Mouse (Mus musculus): ENCODE results near the gene Ap2m1. TPM values are rescaled to one million over a fixed set of nuclear protein-coding genes. Genes with fewer than 3 reads are reported as not detected.

The Ap2m1 gene
- total and polyA plus RNA-seq, 3 experiments = 319 to 415 (median 343) TPM

DNA sequence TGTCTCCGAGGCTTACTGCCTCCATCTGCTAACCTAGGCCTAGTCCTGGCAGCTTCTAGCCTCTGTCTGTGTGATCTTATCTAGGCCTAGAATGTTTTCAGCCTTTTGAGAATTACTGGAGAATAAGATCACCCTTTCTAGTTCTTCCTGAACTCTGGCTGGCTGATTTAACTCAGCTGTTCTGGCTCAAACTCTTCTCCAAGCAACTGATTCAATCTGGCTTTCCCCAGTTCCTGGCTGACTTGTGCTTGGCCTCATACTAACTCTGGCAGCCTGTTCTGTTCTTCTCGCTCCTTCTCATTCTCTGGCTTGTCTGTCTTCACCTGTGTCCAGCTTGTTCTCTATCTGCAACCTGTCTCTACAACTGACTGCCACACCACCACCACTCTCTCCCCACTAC is 44.0 kb upstream of the Ap2m1 start:
- in situ Hi-C loops (cut with MboI; ENCODE audit: low pct_ligation_motif_present, low pct_unique_long_range_greater_than_20kb, low sequenced_read_pairs) (loop anchor here (25.0 kb wide), 1 partner anchor 279 kb away; no protein-coding TSS in a partner anchor), dilution Hi-C loops (cut with MboI; ENCODE audit: extremely low pct_ligation_motif_present, extremely low pct_unique_long_range_greater_than_20kb, low sequenced_read_pairs) (no loop called here)
- DNase-seq (ENCODE audit: extremely low read depth) = no peak
- Histone ChIP-seq H3K9me3 (replicated peaks; ENCODE audit: low read length) (no peaks in the 10 kb centered on the region), H3K9ac (ENCODE audit: insufficient read depth, low read depth) (no peak overlapping the region), H3K4me3 (replicated peaks in 1 of 3; ENCODE audit: low read depth in 2 of 3, low read length in 2 of 3, poor library complexity in 1 of 3) (no peak overlapping the region), H3K27me3 (replicated peaks) (no peaks in the 10 kb centered on the region), H3K27ac (ENCODE audit: insufficient read depth, low read depth) (no peak overlapping the region), H3K79me2 (replicated peaks; ENCODE audit: control insufficient read depth, extremely low read depth, insufficient read depth, poor library complexity, severe bottlenecking) (no peaks in the 10 kb centered on the region), H3K4me1 (ENCODE audit: control insufficient read depth in 1 of 2, insufficient read depth in 2 of 2) (peaks cover 2 to 3% of the 10 kb centered on the region in 2 experiments; a peak in 1 of 4 replicates), H3K4me2 (ENCODE audit: insufficient read depth, low read depth, poor library complexity, severe bottlenecking) (no peak overlapping the region), H3K36me3 (replicated peaks in 1 of 2; ENCODE audit: control insufficient read depth in 1 of 2, insufficient read depth in 1 of 2, low read length in 1 of 2) (no peaks in the 10 kb centered on the region)
- TF ChIP-seq ZKSCAN1 (IDR thresholded peaks at IDR 0.05; ENCODE audit: borderline replicate concordance, low read depth, low read length) = no peak

DNA sequence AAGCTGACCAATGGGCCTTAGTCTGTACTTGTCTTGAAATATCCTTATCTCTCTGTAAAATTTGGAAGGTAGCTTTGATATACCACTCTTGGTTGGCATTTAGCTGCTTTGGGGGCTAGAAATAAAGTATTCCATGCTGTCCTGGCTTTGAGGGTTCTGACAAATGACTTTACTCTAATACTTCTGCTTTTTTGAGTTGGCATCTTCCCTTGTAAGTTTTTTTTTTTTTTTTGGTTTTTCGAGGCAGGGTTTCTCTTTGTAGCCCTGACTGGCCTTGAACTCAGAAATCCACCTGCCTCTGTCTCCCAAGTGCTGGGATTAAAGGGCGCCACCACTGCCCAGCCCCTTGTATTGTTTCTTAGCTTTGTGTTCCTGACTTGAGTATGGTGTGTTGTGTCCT is 41.8 kb upstream of the Ap2m1 start:
- H3K79me2 ChIP-seq (replicated peaks; ENCODE audit: control insufficient read depth, extremely low read depth, insufficient read depth, poor library complexity, severe bottlenecking) = no peaks in the 10 kb centered on the region
- H3K4me1 ChIP-seq (ENCODE audit: control insufficient read depth in 1 of 2, insufficient read depth in 2 of 2) = peaks cover 2 to 7% of the 10 kb centered on the region in 2 experiments; a peak in 2 of 4 replicates
- H3K4me2 ChIP-seq (ENCODE audit: insufficient read depth, low read depth, poor library complexity, severe bottlenecking) = no peak overlapping the region
- DNase-seq (ENCODE audit: extremely low read depth) = no peak
- H3K4me3 ChIP-seq (replicated peaks in 1 of 3; ENCODE audit: low read depth in 2 of 3, low read length in 2 of 3, poor library complexity in 1 of 3) = no peak overlapping the region
- H3K27me3 ChIP-seq (replicated peaks) = no peaks in the 10 kb centered on the region
- dilution Hi-C loops (cut with MboI; ENCODE audit: extremely low pct_ligation_motif_present, extremely low pct_unique_long_range_greater_than_20kb, low sequenced_read_pairs) (no loop called here), in situ Hi-C loops (cut with MboI; ENCODE audit: low pct_ligation_motif_present, low pct_unique_long_range_greater_than_20kb, low sequenced_read_pairs) (loop anchor here (25.0 kb wide), 1 partner anchor 281 kb away; no protein-coding TSS in a partner anchor)
- TF ChIP-seq POLR2A (IDR thresholded peaks at IDR 0.05; ENCODE audit: low read depth, low read length) = no peak
- TF ChIP-seq MAZ (IDR thresholded peaks at IDR 0.05; ENCODE audit: low read depth, low read length) = no peak
- TF ChIP-seq SMC3 (IDR thresholded peaks at IDR 0.05; ENCODE audit: low read depth, low read length) = no peak
- no peak for TF ChIP-seq USF2 (conservative IDR thresholded peaks at IDR 0.05; ENCODE audit: low read depth, low read length)
- 0 out of 2 replicates have a peak, but pooled peaks have one; percentile 34 for TF ChIP-seq ZNF384 (IDR thresholded peaks at IDR 0.05; ENCODE audit: low read depth, low read length)
- no peak for TF ChIP-seq ZMIZ1 (IDR thresholded peaks at IDR 0.05; ENCODE audit: low read depth, low read length)
- no peaks in the 10 kb centered on the region for H3K36me3 ChIP-seq (replicated peaks in 1 of 2; ENCODE audit: control insufficient read depth in 1 of 2, insufficient read depth in 1 of 2, low read length in 1 of 2)
- peaks cover 5% of the 10 kb centered on the region for H3K9me3 ChIP-seq (replicated peaks; ENCODE audit: low read length)
- H3K27ac ChIP-seq (ENCODE audit: insufficient read depth, low read depth) = no peak overlapping the region
- no peak overlapping the region for H3K9ac ChIP-seq (ENCODE audit: insufficient read depth, low read depth)

GRCm38 (mm10) chr16:20496671-20497600 is 38.3 kb upstream of the Ap2m1 start:
- peaks cover 5% of the 10 kb centered on the region for H3K9me3 ChIP-seq (replicated peaks; ENCODE audit: low read length)
- H3K4me1 ChIP-seq (ENCODE audit: control insufficient read depth in 1 of 2, insufficient read depth in 2 of 2) = peaks cover 0 to 11% of the 10 kb centered on the region in 2 experiments; a peak in 2 of 4 replicates
- no peak overlapping the region for H3K9ac ChIP-seq (ENCODE audit: insufficient read depth, low read depth)
- H3K4me2 ChIP-seq (ENCODE audit: insufficient read depth, low read depth, poor library complexity, severe bottlenecking) = no peak overlapping the region
- dilution Hi-C loops (cut with MboI; ENCODE audit: extremely low pct_ligation_motif_present, extremely low pct_unique_long_range_greater_than_20kb, low sequenced_read_pairs) = no loop called here
- H3K27me3 ChIP-seq (replicated peaks) = no peaks in the 10 kb centered on the region
- DNase-seq (ENCODE audit: extremely low read depth) = peak; percentile 77
- H3K36me3 ChIP-seq (replicated peaks in 1 of 2; ENCODE audit: control insufficient read depth in 1 of 2, insufficient read depth in 1 of 2, low read length in 1 of 2) = peaks cover 9 to 17% of the 10 kb centered on the region in 2 experiments
- peaks cover 15% of the 10 kb centered on the region for H3K79me2 ChIP-seq (replicated peaks; ENCODE audit: control insufficient read depth, extremely low read depth, insufficient read depth, poor library complexity, severe bottlenecking)
- in situ Hi-C loops (cut with MboI; ENCODE audit: low pct_ligation_motif_present, low pct_unique_long_range_greater_than_20kb, low sequenced_read_pairs) = loop anchor here (25.0 kb wide), 1 partner anchor 285 kb away; no protein-coding TSS in a partner anchor
- no peak overlapping the region for H3K27ac ChIP-seq (ENCODE audit: insufficient read depth, low read depth)
- no peak overlapping the region for H3K4me3 ChIP-seq (replicated peaks in 1 of 3; ENCODE audit: low read depth in 2 of 3, low read length in 2 of 3, poor library complexity in 1 of 3)
- no peak for TF ChIP-seq KAT2A (IDR thresholded peaks at IDR 0.05; ENCODE audit: insufficient replicate concordance, low read length)
- no peak for TF ChIP-seq ZMIZ1 (IDR thresholded peaks at IDR 0.05; ENCODE audit: low read depth, low read length)
- peak; percentile 81 for TF ChIP-seq MAFK (IDR thresholded peaks at IDR 0.05; ENCODE audit: insufficient replicate concordance, low read length)
- TF ChIP-seq SMC3 (IDR thresholded peaks at IDR 0.05; ENCODE audit: low read depth, low read length) = peak; percentile 55
- TF ChIP-seq IRF4 (IDR thresholded peaks at IDR 0.05; ENCODE audit: low read depth, low read length) = no peak
- TF ChIP-seq CHD2 (IDR thresholded peaks at IDR 0.05; ENCODE audit: low read length) = no peak; the same call in 1 of the 2 replicates
- TF ChIP-seq MXI1 (IDR thresholded peaks at IDR 0.05; ENCODE audit: low read depth, low read length) = no peak
- TF ChIP-seq UBTF (IDR thresholded peaks at IDR 0.05; ENCODE audit: low read depth, low read length) = no peak
- TF ChIP-seq JUN (IDR thresholded peaks at IDR 0.05; ENCODE audit: insufficient read depth, low read depth, low read length) = no peak
- no peak for TF ChIP-seq ZKSCAN1 (IDR thresholded peaks at IDR 0.05; ENCODE audit: borderline replicate concordance, low read depth, low read length)
- no peak for TF ChIP-seq BHLHE40 (IDR thresholded peaks at IDR 0.05; ENCODE audit: low read depth, low read length)
- no peak for TF ChIP-seq MAZ (IDR thresholded peaks at IDR 0.05; ENCODE audit: low read depth, low read length)
- peak; percentile 86 for TF ChIP-seq ELF1 (IDR thresholded peaks at IDR 0.05; ENCODE audit: low read depth, low read length)
- TF ChIP-seq E2F4 (IDR thresholded peaks at IDR 0.05; ENCODE audit: insufficient replicate concordance, low read depth, low read length) = no peak
- TF ChIP-seq RCOR1 (conservative IDR thresholded peaks at IDR 0.05; ENCODE audit: low read depth, low read length) = no peak
- TF ChIP-seq POLR2A (IDR thresholded peaks at IDR 0.05; ENCODE audit: low read depth, low read length) = no peak
- TF ChIP-seq ZC3H11A (IDR thresholded peaks at IDR 0.05; ENCODE audit: low read depth, low read length) = no peak
- no peak for TF ChIP-seq ZNF384 (IDR thresholded peaks at IDR 0.05; ENCODE audit: low read depth, low read length)
- no peak for TF ChIP-seq USF2 (conservative IDR thresholded peaks at IDR 0.05; ENCODE audit: low read depth, low read length)
- no peak for TF ChIP-seq TBP (conservative IDR thresholded peaks at IDR 0.05; ENCODE audit: low read depth, low read length)
- TF ChIP-seq POLR2AphosphoS2 (IDR thresholded peaks at IDR 0.05; ENCODE audit: low read depth, low read length) = no peak

Data from CH12.LX (cell line).